Mouse (Mus musculus) heart, embryonic 13.5 days (tissue): ENCODE results near the gene Rfx7. TPM values are rescaled to one million over a fixed set of nuclear protein-coding genes. Genes with fewer than 3 reads are reported as not detected.
A peak's percentile ranks its signal among the peaks of the same experiment; 100 is the strongest.

Experiments
- ATAC-seq: fragments of 200-750 bp; cut with Nextera tagmentation; 2 replicates; pipeline ENCODE4 v1.8.0; 2017; ENCODE audit warnings: moderate TSS enrichment; ENCODE audit not compliant: insufficient number of reproducible peaks, low FRiP score, low TSS enrichment; ENCODE audit errors: extremely low read depth
- H3K27ac ChIP-seq: fragments of 300-500 bp; sonication (generic); replicated peaks from 2 replicates; pipeline ENCODE4 v1.5.1; 2015; ENCODE audit warnings: moderate library complexity, mild to moderate bottlenecking, inconsistent platforms
- H3K27me3 ChIP-seq: fragments of 300-500 bp; sonication (generic); replicated peaks from 2 replicates; pipeline ENCODE4 v1.6.1; 2015; ENCODE audit warnings: mild to moderate bottlenecking, inconsistent platforms
- H3K36me3 ChIP-seq: fragments of 300-500 bp; sonication (generic); 2 replicates; pipeline ENCODE4 v1.6.1; 2015; ENCODE audit warnings: mild to moderate bottlenecking, inconsistent platforms
- H3K4me1 ChIP-seq: fragments of 300-500 bp; sonication (generic); 2 replicates; pipeline ENCODE4 v1.6.1; 2015; ENCODE audit warnings: inconsistent platforms
- H3K4me2 ChIP-seq: fragments of 300-500 bp; sonication (generic); 2 replicates; pipeline ENCODE4 v1.6.1; 2015; ENCODE audit warnings: inconsistent platforms, mild to moderate bottlenecking, moderate library complexity
- H3K4me3 ChIP-seq: fragments of 300-500 bp; sonication (generic); 2 replicates; pipeline ENCODE4 v1.5.1; 2015; ENCODE audit warnings: moderate library complexity, mild to moderate bottlenecking, inconsistent platforms
- H3K9ac ChIP-seq: fragments of 300-500 bp; sonication (generic); 2 replicates; pipeline ENCODE4 v1.6.1; 2015; ENCODE audit warnings: inconsistent platforms, mild to moderate bottlenecking, moderate library complexity
- H3K9me3 ChIP-seq: fragments of 300-500 bp; sonication (generic); 2 replicates; pipeline ENCODE4 v1.6.1; 2016; ENCODE audit warnings: inconsistent platforms
- WGBS: fragments of 180-500 bp; shearing (Covaris S2); methylation state at CpG from one replicate; pipeline ENCODE4 v1.1.7; 2015; ENCODE audit warnings: mixed read lengths; 5-methylcytosine and 5-hydroxymethylcytosine counted together
- polyA plus RNA-seq: library from polyadenylated mRNA; unstranded; fragments of >200 nt; fragmentation: Nextera tagmentation; extraction: Ambion mirVana; gene quantifications from 2 replicates; pipeline ENCODE4 v1.2.1, GENCODE M21; 2015

Gene Rfx7
- polyA plus RNA-seq, 1 experiment from 2014 or later, result 6.1 TPM

GRCm38 (mm10) chr9:72618037-72618436 lies 86.0 kb downstream of the Rfx7 start:
- Histone ChIP-seq H3K9me3 (no peaks in the 10 kb centered on the region), H3K36me3 (peaks cover 55% of the 10 kb centered on the region), H3K4me1 (no peaks in the 10 kb centered on the region), H3K9ac (no peak overlapping the region), H3K4me2 (no peak overlapping the region), H3K27ac (no peak overlapping the region), H3K27me3 (no peaks in the 10 kb centered on the region), H3K4me3 (no peak overlapping the region)
- WGBS, result 78% methylated on average over 3 of the region's 3 CpGs
- no peak for ATAC-seq

- Histone ChIP-seq H3K9me3 (no peaks in the 10 kb centered on the region), H3K27ac (no peak overlapping the region), H3K4me3 (no peak overlapping the region), H3K4me1 (peaks cover 18% of the 10 kb centered on the region), H3K27me3 (no peaks in the 10 kb centered on the region), H3K9ac (no peak overlapping the region), H3K36me3 (peaks cover 32% of the 10 kb centered on the region), H3K4me2 (no peak overlapping the region)
- WGBS, result 77% methylated on average over 1 of the region's 1 CpGs
- ATAC-seq, result no peak
These were observed 91.6 kb downstream of the Rfx7 start for GRCm38 (mm10) chr9:72623605-72624004.

GRCm38 (mm10) chr9:72627598-72627997 lies 95.6 kb downstream of the Rfx7 start:
- Histone ChIP-seq H3K9ac (no peak overlapping the region), H3K9me3 (no peaks in the 10 kb centered on the region), H3K4me2 (no peak overlapping the region), H3K4me3 (no peak overlapping the region), H3K27me3 (no peaks in the 10 kb centered on the region), H3K4me1 (peaks cover 32% of the 10 kb centered on the region), H3K36me3 (peaks cover 10% of the 10 kb centered on the region; the same call in 1 of the 2 replicates), H3K27ac (peak overlapping the region; percentile 89)
- ATAC-seq, result no peak
- WGBS, result 73% methylated on average over 1 of the region's 1 CpGs

- Histone ChIP-seq H3K27ac (peak overlapping the region; percentile 89), H3K4me2 (peak overlapping the region; percentile 33), H3K4me1 (peaks cover 32% of the 10 kb centered on the region), H3K27me3 (no peaks in the 10 kb centered on the region), H3K4me3 (no peak overlapping the region), H3K9ac (peak overlapping the region; percentile 1; the same call in 1 of the 2 replicates), H3K36me3 (peaks cover 5% of the 10 kb centered on the region; the same call in 1 of the 2 replicates), H3K9me3 (no peaks in the 10 kb centered on the region)
- WGBS, result 3% methylated on average over 2 of the region's 2 CpGs
- ATAC-seq, result peak; percentile 76
These were observed 96.6 kb downstream of the Rfx7 start for GRCm38 (mm10) chr9:72628591-72628990.

GRCm38 (mm10) chr9:72632198-72632597 lies 100.2 kb downstream of the Rfx7 start:
- Histone ChIP-seq H3K27me3 (no peaks in the 10 kb centered on the region), H3K4me1 (peaks cover 31% of the 10 kb centered on the region), H3K4me3 (no peak overlapping the region), H3K36me3 (no peaks in the 10 kb centered on the region), H3K4me2 (no peak overlapping the region), H3K9me3 (no peaks in the 10 kb centered on the region), H3K27ac (peak overlapping the region; percentile 48), H3K9ac (no peak overlapping the region)
- ATAC-seq, result no peak
- WGBS, result 8% methylated on average over 1 of the region's 1 CpGs

GRCm38 (mm10) chr9:72635134-72635533 lies 103.1 kb downstream of the Rfx7 start:
- Histone ChIP-seq H3K36me3 (no peaks in the 10 kb centered on the region), H3K4me2 (no peak overlapping the region), H3K27me3 (no peaks in the 10 kb centered on the region), H3K4me1 (peaks cover 25% of the 10 kb centered on the region), H3K4me3 (no peak overlapping the region), H3K9ac (no peak overlapping the region), H3K9me3 (no peaks in the 10 kb centered on the region), H3K27ac (no peak overlapping the region)
- no peak for ATAC-seq

GRCm38 (mm10) chr9:72636547-72636946 lies 104.5 kb downstream of the Rfx7 start:
- Histone ChIP-seq H3K9ac (no peak overlapping the region), H3K4me1 (peaks cover 39% of the 10 kb centered on the region), H3K9me3 (no peaks in the 10 kb centered on the region), H3K4me2 (no peak overlapping the region), H3K27ac (no peak overlapping the region), H3K4me3 (no peak overlapping the region), H3K27me3 (no peaks in the 10 kb centered on the region), H3K36me3 (no peaks in the 10 kb centered on the region)
- no peak for ATAC-seq
- WGBS, result 80% methylated on average over 7 of the region's 7 CpGs

GRCm38 (mm10) chr9:72637243-72637642 lies 105.2 kb downstream of the Rfx7 start:
- Histone ChIP-seq H3K27ac (no peak overlapping the region), H3K4me3 (no peak overlapping the region), H3K36me3 (no peaks in the 10 kb centered on the region), H3K27me3 (no peaks in the 10 kb centered on the region), H3K9ac (no peak overlapping the region), H3K4me1 (peaks cover 37% of the 10 kb centered on the region), H3K9me3 (no peaks in the 10 kb centered on the region), H3K4me2 (no peak overlapping the region)
- 87% methylated on average over 8 of the region's 8 CpGs for WGBS
- ATAC-seq, result no peak

GRCm38 (mm10) chr9:72638951-72639842 lies 107.2 kb downstream of the Rfx7 start:
- Histone ChIP-seq H3K36me3 (no peaks in the 10 kb centered on the region), H3K9me3 (no peaks in the 10 kb centered on the region), H3K4me2 (peak overlapping the region; percentile 75), H3K4me1 (peaks cover 43% of the 10 kb centered on the region), H3K9ac (peak overlapping the region; percentile 83), H3K27me3 (no peaks in the 10 kb centered on the region), H3K27ac (peak overlapping the region; percentile 98), H3K4me3 (peak overlapping the region; percentile 46)
- 46% methylated on average over 9 of the region's 9 CpGs for WGBS
- ATAC-seq, result peak; percentile 47

- peak overlapping the region; percentile 98 for H3K27ac ChIP-seq
- peak overlapping the region; percentile 75 for H3K4me2 ChIP-seq
- no peaks in the 10 kb centered on the region for H3K36me3 ChIP-seq
- peak overlapping the region; percentile 46 for H3K4me3 ChIP-seq
- 1% methylated on average over 27 of the region's 27 CpGs for WGBS
- peaks cover 47% of the 10 kb centered on the region for H3K4me1 ChIP-seq
- peak overlapping the region; percentile 83 for H3K9ac ChIP-seq
- ATAC-seq, result peak; percentile 94
- H3K9me3 ChIP-seq, result no peaks in the 10 kb centered on the region
- H3K27me3 ChIP-seq, result no peaks in the 10 kb centered on the region
These were observed 108.0 kb downstream of the Rfx7 start for GRCm38 (mm10) chr9:72639843-72640621.

GRCm38 (mm10) chr9:72640642-72641041 lies 108.6 kb downstream of the Rfx7 start:
- H3K4me3 ChIP-seq, result peak overlapping the region; percentile 46
- 8% methylated on average over 7 of the region's 7 CpGs for WGBS
- no peak for ATAC-seq

More at GRCm38 (mm10) chr9:72640642-72641041, 108.6 kb downstream of the Rfx7 start:
- Histone ChIP-seq H3K9me3 (no peaks in the 10 kb centered on the region), H3K4me2 (peak overlapping the region; percentile 75), H3K4me1 (peaks cover 45% of the 10 kb centered on the region), H3K9ac (peak overlapping the region; percentile 83), H3K27me3 (no peaks in the 10 kb centered on the region), H3K27ac (peak overlapping the region; percentile 98), H3K36me3 (no peaks in the 10 kb centered on the region)
